Mouse (Mus musculus) liver, embryonic 12.5 days (tissue): ENCODE data around the gene Inhbc. TPM values are rescaled to one million over a fixed set of nuclear protein-coding genes. Genes with fewer than 3 reads are reported as not detected.
"Not testable (repeated sequence)": the region's sequence is repeated elsewhere in the genome, so short reads cannot be mapped to it uniquely, and the experiment has no call there.

Experiments
- ATAC-seq: fragments of 200-750 bp; cut with Nextera tagmentation; 2 replicates; pipeline ENCODE4 v1.8.0; 2017; ENCODE audit warnings: moderate number of reproducible peaks, mild to moderate bottlenecking, moderate library complexity
- H3K27ac ChIP-seq: fragments of 300-500 bp; sonication (generic); 2 replicates; pipeline ENCODE4 v1.5.1; 2016; ENCODE audit warnings: mild to moderate bottlenecking
- H3K27me3 ChIP-seq: fragments of 300-500 bp; sonication (generic); replicated peaks from 2 replicates; pipeline ENCODE4 v1.6.1; 2016; ENCODE audit warnings: mild to moderate bottlenecking, moderate library complexity
- H3K36me3 ChIP-seq: fragments of 300-500 bp; sonication (generic); 2 replicates; pipeline ENCODE4 v1.6.1; 2016; ENCODE audit warnings: mild to moderate bottlenecking, moderate library complexity
- H3K4me1 ChIP-seq: fragments of 300-500 bp; sonication (generic); 2 replicates; pipeline ENCODE4 v1.6.1; 2016
- H3K4me2 ChIP-seq: fragments of 300-500 bp; sonication (generic); 2 replicates; pipeline ENCODE4 v1.6.1; 2016; ENCODE audit warnings: mild to moderate bottlenecking, moderate library complexity
- H3K4me3 ChIP-seq: fragments of 300-500 bp; sonication (generic); 2 replicates; pipeline ENCODE4 v1.5.1; 2016; ENCODE audit warnings: mild to moderate bottlenecking, moderate library complexity
- H3K9ac ChIP-seq: fragments of 300-500 bp; sonication (generic); 2 replicates; pipeline ENCODE4 v1.6.1; 2016; ENCODE audit warnings: mild to moderate bottlenecking, moderate library complexity
- H3K9me3 ChIP-seq: fragments of 300-500 bp; sonication (generic); replicated peaks from 2 replicates; pipeline ENCODE4 v1.6.1; 2016; ENCODE audit warnings: mild to moderate bottlenecking, moderate library complexity
- WGBS: fragments of 180-500 bp; shearing (Covaris S2); methylation state at CpG from one replicate; pipeline ENCODE4 v1.1.7; 2016; ENCODE audit not compliant: insufficient replicate concordance; 5-methylcytosine and 5-hydroxymethylcytosine counted together
- polyA plus RNA-seq: library from polyadenylated mRNA; unstranded; fragments of >200 nt; fragmentation: Nextera tagmentation; extraction: Ambion mirVana; gene quantifications from 2 replicates; pipeline ENCODE4 v1.2.1, GENCODE M21; 2016

The Inhbc gene
- polyA plus RNA-seq, 1 experiment from 2014 or later = 1.5 TPM

DNA sequence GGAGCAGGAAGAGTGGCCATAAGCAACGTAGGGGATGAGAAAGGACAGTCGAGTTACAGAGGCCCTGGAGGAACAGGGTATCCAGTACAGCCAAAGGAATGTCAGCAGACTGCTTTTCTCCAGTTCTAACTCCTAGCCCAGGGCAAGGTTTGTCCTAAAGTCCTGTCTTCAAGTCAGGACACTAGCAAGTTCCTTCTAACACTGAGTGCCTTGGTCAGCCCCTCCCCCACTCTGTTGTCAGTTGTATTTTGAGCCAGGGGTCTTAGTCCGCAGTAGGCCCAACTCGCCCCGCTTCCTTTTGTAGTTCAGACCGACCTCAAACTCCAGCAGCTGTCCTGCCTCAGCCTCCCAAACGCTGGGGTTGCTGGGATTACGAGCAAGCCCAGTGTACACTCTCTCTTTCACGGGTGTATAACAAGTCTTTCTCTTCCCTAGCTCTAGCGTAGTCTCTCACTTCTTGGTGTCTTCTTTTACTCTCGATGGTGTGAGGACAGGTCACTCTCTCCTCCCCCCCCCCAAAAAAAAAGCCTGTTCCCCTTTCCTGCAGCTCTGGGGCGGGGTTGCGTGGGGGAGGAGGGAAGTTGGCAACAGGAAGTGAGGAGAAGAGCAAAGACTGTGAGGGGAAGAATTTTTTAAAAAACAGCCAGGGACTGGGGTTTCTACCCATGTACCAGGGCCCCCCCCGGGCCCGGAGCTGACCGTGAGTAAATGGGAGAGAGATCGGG, 46.9 kb downstream of the Inhbc start:
- peaks cover 45% of the 10 kb centered on the region for H3K27me3 ChIP-seq
- peak overlapping the region; percentile 47; the same call in 1 of the 2 replicates for H3K27ac ChIP-seq
- peak overlapping the region; percentile 17; the same call in 1 of the 2 replicates for H3K9ac ChIP-seq

DNA sequence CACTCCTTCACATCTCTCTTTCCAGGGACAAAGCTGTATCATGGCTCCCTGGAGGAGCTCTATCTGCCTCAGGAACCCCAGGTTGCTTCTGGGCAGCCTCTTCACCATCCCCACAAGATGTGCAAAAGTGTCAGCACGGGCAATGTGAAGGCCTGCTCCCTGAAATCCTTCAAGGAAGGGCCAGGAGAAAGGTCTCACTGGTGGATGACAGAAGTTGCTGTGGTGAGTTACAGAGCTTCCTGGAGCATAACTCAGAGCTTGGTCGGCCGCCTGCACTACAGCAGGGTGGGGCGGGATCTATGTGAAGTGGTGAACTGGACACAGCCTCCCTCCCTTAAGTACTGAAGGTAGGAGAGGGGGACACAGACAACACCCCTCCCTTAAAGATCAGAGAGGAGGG, 47.6 kb downstream of the Inhbc start:
- H3K4me3 ChIP-seq = no peak overlapping the region
- WGBS = 45% methylated on average over 4 of the region's 4 CpGs
- H3K9ac ChIP-seq = no peak overlapping the region
- H3K9me3 ChIP-seq = no peaks in the 10 kb centered on the region
- H3K27me3 ChIP-seq = peaks cover 39% of the 10 kb centered on the region
- peaks cover 59% of the 10 kb centered on the region for H3K4me1 ChIP-seq
- H3K4me2 ChIP-seq = peak overlapping the region; percentile 90
- no peak overlapping the region for H3K27ac ChIP-seq
- 0 out of 2 replicates have a peak, but pooled peaks cover 5% of the 10 kb centered on the region for H3K36me3 ChIP-seq
- no peak for ATAC-seq

More for the DNA sequence above, 46.9 kb downstream of the Inhbc start:
- WGBS = 27% methylated on average over 17 of the region's 17 CpGs
- peaks cover 55% of the 10 kb centered on the region for H3K4me1 ChIP-seq
- no peak for ATAC-seq
- peak overlapping the region; percentile 36 for H3K4me3 ChIP-seq
- no peaks in the 10 kb centered on the region for H3K9me3 ChIP-seq
- H3K4me2 ChIP-seq = peak overlapping the region; percentile 90
- 0 out of 2 replicates have a peak, but pooled peaks cover 7% of the 10 kb centered on the region for H3K36me3 ChIP-seq

- Histone ChIP-seq H3K27me3 (peaks cover 34% of the 10 kb centered on the region), H3K9me3 (no peaks in the 10 kb centered on the region), H3K36me3 (0 out of 2 replicates have a peak, but pooled peaks cover under 1% of the 10 kb centered on the region), H3K27ac (no peak overlapping the region), H3K4me1 (peaks cover 59% of the 10 kb centered on the region), H3K4me2 (no peak overlapping the region), H3K4me3 (no peak overlapping the region), H3K9ac (no peak overlapping the region)
- WGBS = 68% methylated on average over 13 of the region's 13 CpGs
- ATAC-seq = no peak
Observed at GRCm38 (mm10) chr10:127322178-127322577, 48.1 kb downstream of the Inhbc start.

- Histone ChIP-seq H3K4me1 (peaks cover 59% of the 10 kb centered on the region), H3K4me3 (no peak within 1 kb of the TSS), H3K4me2 (no peak within 1 kb of the TSS), H3K9me3 (no peaks in the 10 kb centered on the region), H3K9ac (no peak within 1 kb of the TSS), H3K36me3 (no peaks in the 10 kb centered on the region), H3K27ac (no peak within 1 kb of the TSS), H3K27me3 (peaks cover 28% of the 10 kb centered on the region)
- WGBS = 58% methylated on average over 3 of the region's 3 CpGs
- no peak for ATAC-seq
Observed at GRCm38 (mm10) chr10:127321621-127322020, 48.6 kb downstream of the Inhbc start, which contains the start of gene Arhgap9. TSS of gene Arhgap9 (plus strand) at chr10:127321964.

DNA sequence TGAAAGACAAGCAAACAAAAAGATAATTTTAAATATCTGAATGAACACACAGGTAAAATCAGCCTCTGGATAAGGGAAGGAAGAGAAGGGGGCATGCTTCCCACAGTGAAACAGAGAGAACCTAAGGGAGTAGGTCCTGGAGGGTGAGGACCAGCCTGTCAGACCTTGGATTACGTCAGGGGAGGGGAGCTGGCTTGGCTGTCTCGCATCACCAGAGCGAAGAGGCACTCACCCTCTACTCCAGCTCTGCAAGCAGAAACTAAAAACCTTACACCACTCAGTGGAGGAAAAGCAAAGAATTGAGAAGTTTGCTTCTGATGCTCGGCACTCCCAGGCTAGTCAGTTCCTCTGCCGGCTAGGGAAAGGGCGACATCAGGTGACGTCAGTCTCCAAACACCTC, 50.3 kb downstream of the Inhbc start:
- Histone ChIP-seq H3K36me3 (no peaks in the 10 kb centered on the region), H3K4me3 (no peak overlapping the region), H3K9ac (no peak overlapping the region), H3K4me2 (no peak overlapping the region), H3K27ac (no peak overlapping the region), H3K4me1 (peaks cover 47% of the 10 kb centered on the region), H3K27me3 (peaks cover 13% of the 10 kb centered on the region; the same call in 1 of the 2 replicates), H3K9me3 (no peaks in the 10 kb centered on the region)
- ATAC-seq = no peak
- WGBS = 78% methylated on average over 7 of the region's 7 CpGs

GRCm38 (mm10) chr10:127318009-127318408, 52.2 kb downstream of the Inhbc start:
- H3K4me1 ChIP-seq = peaks cover 32% of the 10 kb centered on the region
- H3K4me3 ChIP-seq = no peak overlapping the region
- ATAC-seq = 0 out of 2 replicates have a peak, but pooled peaks have one; percentile 16
- 23% methylated on average over 4 of the region's 4 CpGs for WGBS
- H3K9ac ChIP-seq = no peak overlapping the region
- H3K9me3 ChIP-seq = no peaks in the 10 kb centered on the region
- peaks cover 10% of the 10 kb centered on the region; the same call in 1 of the 2 replicates for H3K27me3 ChIP-seq
- H3K36me3 ChIP-seq = no peaks in the 10 kb centered on the region
- no peak overlapping the region for H3K4me2 ChIP-seq
- H3K27ac ChIP-seq = peak overlapping the region; percentile 52; the same call in 1 of the 2 replicates

DNA sequence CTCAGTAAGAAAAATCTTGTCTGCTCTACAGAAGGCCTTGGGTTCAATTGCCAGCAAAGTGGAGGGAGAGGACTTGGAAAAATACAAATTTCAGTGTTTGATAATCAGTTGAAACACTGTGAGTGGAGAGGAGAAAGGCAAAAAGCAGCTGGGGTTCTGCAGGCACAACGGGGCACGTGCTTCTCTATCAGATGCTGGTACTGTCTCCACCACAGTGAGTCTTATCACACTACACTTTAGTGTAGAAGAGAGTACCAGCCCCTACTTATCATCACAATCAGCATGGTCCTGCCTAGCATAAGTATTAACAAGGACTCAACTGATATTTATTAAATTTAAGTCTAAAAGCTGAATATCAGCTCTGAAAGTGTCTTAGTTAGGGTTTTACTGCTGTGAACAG, 53.0 kb downstream of the Inhbc start:
- no peaks in the 10 kb centered on the region for H3K9me3 ChIP-seq
- peaks cover 33% of the 10 kb centered on the region for H3K4me1 ChIP-seq
- H3K9ac ChIP-seq = no peak overlapping the region
- no peak overlapping the region for H3K4me2 ChIP-seq
- peak; percentile 73; the same call in 1 of the 2 replicates for ATAC-seq
- H3K27me3 ChIP-seq = peaks cover 5% of the 10 kb centered on the region; the same call in 1 of the 2 replicates
- 28% methylated on average over 2 of the region's 2 CpGs for WGBS
- H3K36me3 ChIP-seq = no peaks in the 10 kb centered on the region
- peak overlapping the region; percentile 52; the same call in 1 of the 2 replicates for H3K27ac ChIP-seq
- H3K4me3 ChIP-seq = no peak overlapping the region

DNA sequence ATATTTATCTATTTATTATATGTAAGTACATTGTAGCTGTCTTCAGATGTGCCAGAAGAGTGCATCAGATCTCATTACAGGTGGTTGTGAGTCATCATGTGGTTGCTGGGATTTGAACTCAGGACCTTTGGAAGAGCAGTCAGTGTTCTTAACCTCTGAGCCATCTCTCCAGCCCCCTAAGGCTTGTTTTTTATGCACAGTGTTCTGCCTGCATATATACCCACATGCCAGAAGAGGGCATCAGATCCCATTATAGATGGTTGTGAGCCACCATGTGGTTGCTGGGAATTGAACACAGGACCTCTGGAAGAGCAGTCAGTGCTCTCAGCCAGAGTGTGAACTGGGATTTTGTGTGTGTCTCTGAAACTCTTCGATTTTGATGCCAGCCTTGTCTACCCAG, 55.3 kb downstream of the Inhbc start:
- 75% methylated on average over 1 of the region's 1 CpGs for WGBS
- H3K27ac ChIP-seq, H3K9ac ChIP-seq, H3K4me2 ChIP-seq, H3K4me3 ChIP-seq, H3K36me3 ChIP-seq, ATAC-seq, H3K27me3 ChIP-seq, H3K9me3 ChIP-seq: not testable (repeated sequence)
- peaks cover 43% of the 10 kb centered on the region for H3K4me1 ChIP-seq

DNA sequence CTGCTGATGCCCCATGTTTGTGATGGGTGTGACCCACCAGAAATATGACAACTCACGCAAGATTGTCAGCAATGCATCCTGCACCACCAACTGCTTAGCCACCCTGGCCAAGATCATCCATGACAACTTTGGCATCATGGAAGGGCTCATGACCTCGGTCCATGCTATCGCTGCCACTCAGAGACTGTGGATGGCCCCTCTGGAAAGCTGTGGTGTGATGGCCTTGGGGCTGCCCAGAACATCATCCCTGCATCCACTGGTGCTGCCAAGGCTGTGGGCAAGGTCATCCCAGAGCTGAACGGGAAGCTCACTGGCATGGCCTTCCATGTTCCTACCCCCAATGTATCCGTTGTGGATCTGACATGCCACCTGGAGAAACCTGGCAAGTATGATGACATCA, 56.7 kb downstream of the Inhbc start:
- H3K36me3 ChIP-seq = peaks cover 18% of the 10 kb centered on the region
- H3K9me3 ChIP-seq, H3K27me3 ChIP-seq, H3K4me2 ChIP-seq, H3K27ac ChIP-seq, H3K4me3 ChIP-seq, H3K9ac ChIP-seq, ATAC-seq: not testable (repeated sequence)
- peaks cover 46% of the 10 kb centered on the region for H3K4me1 ChIP-seq
- WGBS = 83% methylated on average over 5 of the region's 5 CpGs

DNA sequence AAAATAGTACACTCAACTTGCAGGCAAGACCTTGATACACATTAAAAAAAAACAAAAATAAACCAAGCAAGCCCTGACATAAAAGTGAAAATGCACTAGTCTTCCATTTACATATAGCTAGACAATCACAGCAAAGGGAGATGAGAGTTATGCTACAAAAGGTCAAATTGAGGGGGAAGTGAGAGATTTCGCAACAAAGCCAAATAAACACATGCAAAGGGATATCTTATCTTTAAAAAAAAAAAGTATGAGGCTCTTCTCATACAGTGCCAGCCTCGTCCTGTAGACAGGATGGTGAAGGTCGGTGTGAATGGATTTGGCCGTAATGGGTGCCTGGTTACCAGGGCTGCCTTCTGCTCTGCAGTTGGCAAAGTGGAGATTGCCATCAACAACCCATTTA, 57.4 kb downstream of the Inhbc start:
- no peaks in the 10 kb centered on the region for H3K9me3 ChIP-seq
- peaks cover 25% of the 10 kb centered on the region for H3K36me3 ChIP-seq
- no peak overlapping the region; the same call in 1 of the 2 replicates for H3K9ac ChIP-seq
- no peak for ATAC-seq
- H3K27me3 ChIP-seq = no peaks in the 10 kb centered on the region
- H3K27ac ChIP-seq = peak overlapping the region; percentile 92; the same call in 1 of the 2 replicates
- H3K4me2 ChIP-seq = peak overlapping the region; percentile 90
- H3K4me1 ChIP-seq = peaks cover 42% of the 10 kb centered on the region
- WGBS = 54% methylated on average over 4 of the region's 4 CpGs
- H3K4me3 ChIP-seq = no peak overlapping the region

- Histone ChIP-seq H3K27ac (peak overlapping the region; percentile 92), H3K4me3 (peak overlapping the region; percentile 82), H3K4me1 (peaks cover 36% of the 10 kb centered on the region), H3K4me2 (peak overlapping the region; percentile 90), H3K27me3 (no peaks in the 10 kb centered on the region), H3K9me3 (no peaks in the 10 kb centered on the region), H3K36me3 (peaks cover 30% of the 10 kb centered on the region), H3K9ac (peak overlapping the region; percentile 95)
- WGBS = under 1% methylated on average over 4 of the region's 4 CpGs
- ATAC-seq = peak; percentile 59
Observed at GRCm38 (mm10) chr10:127312356-127312676, 57.9 kb downstream of the Inhbc start.

GRCm38 (mm10) chr10:127311476-127312355, 58.5 kb downstream of the Inhbc start, which contains the start of gene Mars:
TSS of gene Mars (minus strand) at chr10:127311786.
- ATAC-seq = peak; percentile 94
- Histone ChIP-seq H3K4me2 (peak within 1 kb of the TSS; percentile 90), H3K4me3 (peak within 1 kb of the TSS; percentile 82), H3K27me3 (no peaks in the 10 kb centered on the region), H3K9me3 (no peaks in the 10 kb centered on the region), H3K36me3 (peaks cover 36% of the 10 kb centered on the region), H3K9ac (peak within 1 kb of the TSS; percentile 95), H3K27ac (peak within 1 kb of the TSS; percentile 92), H3K4me1 (peaks cover 30% of the 10 kb centered on the region)
- under 1% methylated on average over 65 of the region's 65 CpGs for WGBS
